Mouse (Mus musculus): ENCODE results near the gene Ano2.

The Ano2 gene

DNA sequence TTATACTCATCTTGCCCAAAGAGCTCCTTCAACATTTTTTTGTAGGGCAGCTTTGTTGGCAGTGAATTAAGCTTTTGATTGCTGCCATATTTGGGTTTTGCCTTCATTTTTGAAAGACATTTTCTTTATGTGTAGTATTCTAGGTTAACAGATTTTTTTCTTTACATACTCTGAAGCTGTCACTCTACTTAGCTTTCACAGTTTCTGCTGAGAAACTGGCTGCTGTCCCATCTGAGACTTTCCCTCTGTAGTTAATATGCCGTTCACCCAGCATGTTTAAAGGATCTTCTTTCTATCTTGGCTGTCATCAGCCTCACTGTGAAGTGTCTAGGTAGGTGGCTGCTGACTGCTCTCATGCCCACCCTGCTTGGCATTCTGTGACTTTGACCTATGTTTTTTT lies 168.1 kb downstream of the Ano2 start:
- CTCF ChIA-PET = interaction anchor here in 1 of 4 experiments (0.7 kb wide), 1 partner anchor 368 kb away, joined by 3 read pairs; no protein-coding TSS in a partner anchor
- POLR2A ChIA-PET = interaction anchor here in 1 of 4 experiments (1.1 kb wide), 1 partner anchor 447 kb away, joined by 3 read pairs; no protein-coding TSS in a partner anchor

GRCm38 (mm10) chr6:125868516-125868915 lies 178.3 kb downstream of the Ano2 start:
- POLR2A ChIA-PET = interaction anchor here in 1 of 4 experiments (0.6 kb wide), 1 partner anchor 443 kb away, joined by 4 read pairs; no protein-coding TSS in a partner anchor
- CTCF ChIA-PET = interaction anchor here (0.5 to 2.0 kb wide), 20 partner anchors 9 to 604 kb away, joined by 3 to 21 read pairs (median 3); partner anchors contain the start of gene Ntf3 (in 1 of the 4)

DNA sequence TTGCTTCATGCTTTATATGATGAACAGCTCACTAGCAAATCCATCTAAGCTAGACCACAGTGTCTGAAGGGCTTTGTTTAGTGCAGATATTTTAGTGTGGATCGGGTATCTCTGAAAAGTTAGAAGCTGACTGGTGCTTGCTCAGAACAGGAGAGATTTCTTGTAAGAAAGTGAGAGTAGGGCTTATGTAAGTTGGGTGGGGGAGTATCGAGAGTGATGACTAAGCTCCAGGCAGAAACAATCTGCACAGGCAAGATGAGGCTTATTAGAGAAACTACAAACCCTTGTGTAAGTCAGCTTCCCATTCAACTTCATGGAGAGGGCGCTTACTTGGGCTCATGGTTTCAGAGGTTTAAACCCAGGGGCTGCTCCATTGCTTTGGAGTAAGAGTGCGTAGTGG lies 181.3 kb downstream of the Ano2 start:
- ChIA-PET CTCF (interaction anchor here in 1 of 4 experiments (0.5 to 0.9 kb wide), 2 partner anchors 553 to 832 kb away, joined by 3 read pairs; no protein-coding TSS in a partner anchor), POLR2A (no interaction called here)

DNA sequence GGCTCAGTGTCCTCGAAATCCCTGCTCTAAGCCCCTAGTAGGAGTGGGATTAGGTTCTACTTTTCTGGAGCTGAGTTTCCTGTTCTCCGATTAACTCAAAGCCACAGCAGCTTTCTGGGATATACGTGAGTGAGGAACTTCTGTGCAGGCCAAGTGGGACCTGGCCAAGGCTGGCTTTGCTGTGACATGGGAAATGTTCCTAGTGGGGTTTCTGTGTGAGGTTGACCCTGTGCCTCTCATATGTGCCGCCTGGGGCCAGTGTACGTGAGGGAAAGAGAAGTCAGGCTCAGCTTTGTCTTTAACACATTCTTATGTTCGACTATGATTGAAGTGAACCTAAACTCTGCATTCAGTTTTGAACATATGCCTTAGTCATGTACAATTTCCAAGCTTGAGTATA lies 184.5 kb downstream of the Ano2 start:
- ChIA-PET POLR2A (no interaction called here), CTCF (interaction anchor here in 2 of 4 experiments (0.8 to 1.0 kb wide), 2 partner anchors 24 to 526 kb away, joined by 3 read pairs; no protein-coding TSS in a partner anchor)

GRCm38 (mm10) chr6:125876884-125877283 lies 186.7 kb downstream of the Ano2 start:
- POLR2A ChIA-PET = interaction anchor here in 1 of 4 experiments (0.6 kb wide), 1 partner anchor 392 kb away, joined by 3 read pairs; no protein-coding TSS in a partner anchor

GRCm38 (mm10) chr6:125878671-125879070 lies 188.5 kb downstream of the Ano2 start:
- POLR2A ChIA-PET = no interaction called here
- CTCF ChIA-PET = no interaction called here

More at GRCm38 (mm10) chr6:125876884-125877283, 186.7 kb downstream of the Ano2 start:
- CTCF ChIA-PET = no interaction called here

DNA sequence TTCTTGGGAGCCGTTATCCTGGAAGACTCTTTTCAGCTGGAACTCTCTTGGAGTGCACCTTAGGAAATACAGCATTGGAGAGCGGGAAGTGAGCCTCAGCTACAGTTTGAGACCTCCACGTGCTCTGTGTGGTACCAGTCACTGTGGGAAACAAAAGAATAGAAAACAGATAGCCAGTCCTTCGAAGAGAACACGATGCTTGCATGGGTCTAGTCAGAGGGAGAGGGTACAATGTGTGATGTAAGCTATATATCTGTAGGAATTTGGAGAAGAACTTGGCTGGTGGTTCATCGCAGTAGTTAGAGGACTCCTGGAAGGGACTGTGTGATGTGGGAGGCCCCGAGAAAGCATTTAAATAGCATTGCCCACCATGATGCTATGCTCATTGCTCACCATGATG lies 189.1 kb downstream of the Ano2 start:
- POLR2A ChIA-PET = no interaction called here
- CTCF ChIA-PET = no interaction called here

GRCm38 (mm10) chr6:125888596-125888995 lies 198.4 kb downstream of the Ano2 start:
- ChIA-PET CTCF (no interaction called here), POLR2A (no interaction called here)

DNA sequence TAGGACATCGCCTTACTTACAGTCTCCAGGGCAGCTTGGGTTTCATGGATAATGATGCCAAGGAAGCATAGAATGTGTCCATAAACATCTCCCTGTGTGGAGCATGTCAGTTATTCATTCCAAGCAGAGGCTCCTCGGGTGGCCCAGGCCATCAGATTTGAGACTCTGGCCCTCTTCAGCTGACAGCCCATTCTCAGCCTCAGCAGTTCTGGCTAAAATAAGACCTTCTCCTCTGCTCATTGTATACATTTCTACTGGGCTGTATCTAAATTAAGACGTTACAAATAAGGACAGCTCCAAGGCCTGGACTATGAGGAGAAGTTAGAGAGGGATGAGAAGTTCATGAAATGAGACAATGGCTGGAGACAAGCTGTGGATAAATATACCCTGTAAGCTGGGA lies 204.1 kb downstream of the Ano2 start:
- POLR2A ChIA-PET = no interaction called here

GRCm38 (mm10) chr6:125914446-125914845 lies 224.2 kb downstream of the Ano2 start:
- CTCF ChIA-PET = interaction anchor here in 1 of 4 experiments (0.6 kb wide), 2 partner anchors 144 to 457 kb away, joined by 8 to 12 read pairs; no protein-coding TSS in a partner anchor
- POLR2A ChIA-PET = no interaction called here

More for the DNA sequence above, 204.1 kb downstream of the Ano2 start:
- CTCF ChIA-PET = interaction anchor here in 1 of 4 experiments (0.6 kb wide), 1 partner anchor 26 kb away, joined by 3 read pairs; no protein-coding TSS in a partner anchor

DNA sequence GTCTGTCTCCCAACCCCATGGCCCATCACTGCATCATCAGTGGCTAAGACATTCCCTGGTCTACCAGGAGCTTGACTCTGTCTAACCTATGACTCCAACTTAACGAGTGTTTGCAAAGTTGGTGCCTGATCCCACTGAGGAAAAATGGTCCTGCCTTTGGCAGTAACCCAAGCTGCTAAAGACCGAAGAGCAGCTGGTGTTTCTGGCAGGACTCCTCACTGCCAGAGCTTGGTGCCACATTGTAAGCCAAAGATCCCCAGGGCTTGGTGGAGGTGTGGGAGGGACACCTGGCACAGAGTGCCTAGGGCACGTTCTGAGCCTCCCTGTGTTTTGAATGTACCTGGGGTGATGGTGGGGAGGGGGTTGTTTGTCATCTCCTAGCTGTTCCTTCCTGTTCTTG lies 232.5 kb downstream of the Ano2 start:
- ChIA-PET CTCF (no interaction called here), POLR2A (no interaction called here)

GRCm38 (mm10) chr6:125924979-125925378 lies 234.8 kb downstream of the Ano2 start:
- ChIA-PET CTCF (no interaction called here), POLR2A (no interaction called here)

GRCm38 (mm10) chr6:125925861-125926260 lies 235.6 kb downstream of the Ano2 start:
- ChIA-PET CTCF (no interaction called here), POLR2A (no interaction called here)

GRCm38 (mm10) chr6:125931926-125932325 lies 241.7 kb downstream of the Ano2 start:
- CTCF ChIA-PET = no interaction called here
- POLR2A ChIA-PET = no interaction called here

DNA sequence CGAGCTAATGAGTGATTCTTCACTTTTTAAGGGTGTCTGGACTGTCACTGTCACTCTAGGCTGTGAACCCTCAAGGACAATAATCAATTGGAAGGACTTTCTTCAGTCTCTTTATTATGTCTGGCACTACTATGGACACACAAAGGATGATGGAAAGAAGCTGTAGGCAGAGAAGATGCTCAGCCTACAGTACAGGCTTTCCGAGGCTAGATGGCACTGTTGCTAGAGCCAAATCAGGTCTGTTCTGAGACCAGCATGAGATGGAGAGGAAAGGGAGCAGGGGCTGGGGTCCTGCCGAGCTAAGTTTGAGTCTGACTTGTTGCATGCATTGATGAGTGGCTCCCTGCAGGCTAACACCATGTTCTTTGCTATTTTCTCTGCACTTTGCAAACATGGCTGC lies 264.7 kb downstream of the Ano2 start:
- ChIA-PET CTCF (interaction anchor here in 3 of 4 experiments (0.5 to 2.4 kb wide), 8 partner anchors 31 to 332 kb away, joined by 3 to 16 read pairs (median 3); no protein-coding TSS in a partner anchor), POLR2A (no interaction called here)

- CTCF ChIA-PET = no interaction called here
These were observed 283.3 kb downstream of the Ano2 start for GRCm38 (mm10) chr6:125973551-125973950.

GRCm38 (mm10) chr6:125975788-125976465 lies 285.7 kb downstream of the Ano2 start:
- POLR2A ChIA-PET = no interaction called here
- CTCF ChIA-PET = no interaction called here

More at GRCm38 (mm10) chr6:125973551-125973950, 283.3 kb downstream of the Ano2 start:
- POLR2A ChIA-PET = no interaction called here

GRCm38 (mm10) chr6:125979601-125980000 lies 289.4 kb downstream of the Ano2 start:
- POLR2A ChIA-PET = no interaction called here

GRCm38 (mm10) chr6:125984050-125984449 lies 293.8 kb downstream of the Ano2 start:
- CTCF ChIA-PET = no interaction called here
- POLR2A ChIA-PET = no interaction called here

More at GRCm38 (mm10) chr6:125979601-125980000, 289.4 kb downstream of the Ano2 start:
- CTCF ChIA-PET = no interaction called here

DNA sequence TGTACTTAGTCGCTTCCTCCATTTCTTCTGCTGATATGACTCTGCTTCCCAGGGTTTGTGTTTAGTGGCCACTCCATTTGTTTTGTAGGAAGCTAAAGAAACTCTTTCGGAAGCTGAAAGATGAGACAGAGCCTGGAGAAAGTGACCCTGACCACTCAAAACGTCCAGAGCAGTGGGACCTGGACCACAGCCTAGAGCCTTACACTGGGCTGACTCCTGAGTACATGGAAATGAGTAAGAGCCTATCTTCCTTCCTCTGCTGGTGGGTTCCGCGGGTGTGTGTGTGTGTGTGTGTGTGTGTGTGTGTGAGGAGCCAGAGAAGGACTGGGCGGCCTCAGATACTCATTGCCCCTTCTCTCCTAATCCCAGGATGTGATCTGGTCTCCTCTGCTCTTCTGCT lies 302.5 kb downstream of the Ano2 start:
- CTCF ChIA-PET = no interaction called here

DNA sequence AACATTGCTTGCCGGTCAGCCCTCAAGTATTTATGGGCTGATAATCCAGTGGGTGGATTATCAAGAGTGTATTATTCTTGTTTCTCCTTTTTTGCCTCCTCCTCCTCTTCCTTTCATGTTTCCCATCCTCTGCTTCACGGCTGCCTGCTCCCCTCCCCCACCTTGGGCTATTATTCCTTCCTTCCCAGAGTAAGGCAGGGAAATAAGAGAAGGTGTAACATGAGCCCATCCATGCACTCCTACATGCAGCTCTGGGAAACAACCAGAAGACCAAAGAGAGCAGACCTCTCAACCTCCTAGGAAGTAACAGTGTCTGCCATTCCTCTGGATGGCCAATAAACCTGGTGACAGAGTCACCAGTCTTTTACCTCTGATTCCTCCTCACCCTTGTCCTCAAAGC lies 311.6 kb downstream of the Ano2 start:
- CTCF ChIA-PET = no interaction called here
- POLR2A ChIA-PET = no interaction called here

More for the DNA sequence above, 302.5 kb downstream of the Ano2 start:
- POLR2A ChIA-PET = no interaction called here
